Mouse (Mus musculus) right cerebral cortex, adult 2 months (tissue): ENCODE measurements around the gene Serpina12.

ENCODE experiments used
- DNase-seq, 2 experiments: peaks; one replicate each; pipeline ENCODE4 v3.0.0; 2021 to 2022; ENCODE audit warnings: low spot score in 2 of 2

The Serpina12 gene

DNA sequence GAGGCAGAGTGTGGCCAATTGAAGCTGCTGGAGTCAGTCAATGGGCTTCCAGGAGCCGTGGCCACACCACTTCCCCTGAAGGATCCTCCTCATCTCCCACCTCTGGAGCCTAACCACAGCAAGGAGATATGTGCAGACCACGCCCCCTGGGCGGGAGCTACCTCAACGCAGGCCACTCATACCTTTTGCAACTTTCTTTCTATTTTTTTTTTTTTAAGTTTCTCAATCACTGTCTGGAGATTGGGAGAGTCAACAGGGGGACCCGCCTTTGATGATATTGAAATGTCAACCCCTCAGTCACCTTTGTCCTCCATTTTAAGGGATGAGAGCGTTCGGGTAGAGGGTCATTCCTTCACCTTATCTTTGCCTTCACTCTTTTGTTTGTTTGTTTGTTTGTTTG is at the start of gene Serpina12:
Gene Serpina12 (minus strand): TSS at position 101 of the 400 bp plus-strand sequence.
- no peak for DNase-seq

DNA sequence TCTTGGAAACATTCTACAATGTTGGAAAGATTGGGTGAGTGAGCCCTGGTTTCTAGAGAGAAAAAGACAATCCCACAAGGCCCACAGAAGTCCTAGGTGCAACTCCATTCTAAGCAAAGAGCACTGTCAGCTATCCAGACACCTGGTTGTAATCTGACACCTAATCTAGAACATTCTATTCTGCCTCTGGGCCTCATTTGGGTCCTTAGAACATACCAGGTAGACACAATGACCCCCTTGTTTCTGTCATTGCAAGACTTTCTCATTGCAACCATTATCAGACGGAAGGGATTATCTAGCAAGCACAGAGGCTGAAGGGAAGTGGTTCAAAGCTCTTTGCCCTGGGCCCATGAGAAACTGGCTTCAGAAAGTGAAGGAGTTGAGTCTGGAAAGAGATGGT is 47.1 kb upstream of the Serpina12 start:
- DNase-seq = no peak

DNA sequence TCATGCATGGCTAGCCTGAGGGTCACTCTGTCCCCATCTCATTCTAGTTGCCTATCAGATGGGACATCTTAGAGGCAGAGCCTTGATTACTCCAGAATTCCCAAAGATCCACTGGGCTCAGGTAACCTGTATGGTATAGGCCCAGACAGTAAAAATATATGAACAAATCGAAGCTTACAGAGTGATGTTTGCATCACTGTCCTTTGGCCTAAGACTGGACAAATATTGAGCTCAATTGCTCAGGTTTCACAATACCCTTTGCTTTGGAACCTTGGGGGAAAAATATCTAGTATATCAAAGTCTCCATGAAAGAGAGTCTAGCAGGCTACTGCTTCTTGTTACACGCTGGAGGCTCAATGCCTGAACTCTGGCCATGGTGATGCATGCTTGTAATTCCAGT is 45.9 kb upstream of the Serpina12 start:
- no peak for DNase-seq

DNA sequence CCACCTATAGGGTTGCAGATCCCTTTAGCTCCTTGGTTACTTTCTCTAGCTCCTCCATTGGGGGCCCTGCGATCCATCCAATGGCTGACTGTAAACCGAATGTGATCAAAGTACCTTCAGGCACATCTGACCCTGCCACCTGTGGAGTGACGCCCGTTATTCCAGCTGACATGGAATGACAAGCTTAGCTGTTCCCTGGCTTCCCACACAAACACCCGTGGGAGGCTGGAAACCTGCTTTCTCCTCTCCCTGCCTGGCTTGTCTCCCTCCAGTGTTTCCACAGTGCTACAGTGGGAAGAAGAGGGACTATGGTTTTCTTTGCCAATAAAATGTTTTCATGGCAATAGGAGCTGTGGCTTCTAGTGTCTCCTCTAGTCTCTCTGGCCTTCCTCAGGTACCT is 28.0 kb upstream of the Serpina12 start:
- peak; percentile 55 to 56 for DNase-seq

DNA sequence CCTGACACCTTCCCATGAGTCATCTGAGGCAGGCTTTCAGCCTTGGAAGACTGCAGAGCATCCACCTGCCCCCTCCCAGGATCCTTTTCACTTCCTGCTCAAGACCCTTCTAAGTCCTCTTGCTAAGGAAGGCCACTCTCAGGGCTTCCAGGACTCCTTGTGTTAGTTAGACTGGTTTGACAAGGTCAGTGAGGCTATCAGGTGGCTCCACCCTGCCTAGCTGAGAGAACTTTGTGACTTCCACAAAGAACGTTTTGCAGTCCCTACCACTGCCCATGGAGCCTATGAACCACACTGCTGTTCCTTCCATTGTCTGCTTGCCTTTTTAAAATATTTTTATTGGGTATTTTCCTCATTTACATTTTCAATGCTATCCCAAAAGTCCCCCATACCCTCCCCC is 27.5 kb upstream of the Serpina12 start:
- no peak for DNase-seq

DNA sequence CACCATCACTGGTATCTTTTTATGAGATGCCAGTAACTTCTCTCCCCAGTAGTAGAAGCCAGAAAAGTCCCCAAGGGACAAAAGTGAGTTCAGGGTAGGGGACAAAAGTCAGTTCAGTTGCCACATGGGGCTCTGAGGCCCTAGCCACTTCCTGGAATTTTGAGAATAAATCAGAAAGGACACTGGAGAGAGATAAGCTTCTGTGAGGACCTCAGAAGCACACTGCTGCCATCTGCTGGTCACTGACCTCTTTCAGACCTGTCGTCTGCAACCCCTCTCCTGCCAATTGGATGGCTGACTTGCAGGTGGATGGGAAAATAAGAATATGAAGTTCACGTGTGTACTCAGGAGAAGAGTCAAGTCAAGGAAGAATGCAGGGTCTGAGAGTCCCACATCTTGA is 25.4 kb upstream of the Serpina12 start:
- DNase-seq = peak; percentile 87

DNA sequence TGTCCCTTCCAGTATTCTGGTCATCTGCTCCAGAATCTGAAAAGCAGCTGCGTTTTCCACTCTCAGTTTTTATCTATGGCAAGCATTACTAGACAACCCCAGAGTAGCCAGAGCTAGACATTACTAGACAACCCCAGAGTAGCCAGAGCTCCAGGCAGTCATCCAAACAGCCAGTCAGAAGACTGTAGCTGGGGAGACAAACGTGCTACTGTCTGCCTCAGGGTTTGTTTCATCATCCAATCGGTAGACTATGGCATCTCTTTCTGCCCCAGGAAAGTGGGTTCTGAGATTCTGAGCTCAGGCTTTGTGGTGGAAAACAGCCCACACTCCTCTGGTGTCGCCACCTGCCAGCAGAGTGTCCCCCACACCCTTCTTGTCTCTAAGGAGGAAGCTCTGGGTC is 23.3 kb upstream of the Serpina12 start:
- DNase-seq = peak; percentile 52 to 68

DNA sequence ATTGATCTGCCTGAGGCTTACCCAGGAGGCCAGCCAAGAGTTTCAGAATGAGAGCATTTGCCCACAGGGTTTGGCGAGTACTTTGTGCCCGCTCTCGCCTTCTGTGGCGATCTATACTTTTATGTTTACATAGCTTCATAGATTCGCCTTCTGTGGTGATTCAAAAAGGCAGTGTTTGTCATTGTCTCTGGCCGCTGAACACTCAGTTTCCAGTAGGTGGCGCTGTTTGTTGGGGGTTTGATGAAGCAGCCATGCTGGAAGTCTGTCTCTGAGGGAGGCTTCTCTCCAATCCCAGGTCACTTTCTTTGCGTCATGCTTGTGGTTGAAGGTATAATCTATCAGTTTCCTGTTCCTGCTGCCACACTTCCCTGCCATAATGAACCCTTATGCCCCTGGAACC is 22.0 kb upstream of the Serpina12 start:
- DNase-seq = peak; percentile 31 to 48

DNA sequence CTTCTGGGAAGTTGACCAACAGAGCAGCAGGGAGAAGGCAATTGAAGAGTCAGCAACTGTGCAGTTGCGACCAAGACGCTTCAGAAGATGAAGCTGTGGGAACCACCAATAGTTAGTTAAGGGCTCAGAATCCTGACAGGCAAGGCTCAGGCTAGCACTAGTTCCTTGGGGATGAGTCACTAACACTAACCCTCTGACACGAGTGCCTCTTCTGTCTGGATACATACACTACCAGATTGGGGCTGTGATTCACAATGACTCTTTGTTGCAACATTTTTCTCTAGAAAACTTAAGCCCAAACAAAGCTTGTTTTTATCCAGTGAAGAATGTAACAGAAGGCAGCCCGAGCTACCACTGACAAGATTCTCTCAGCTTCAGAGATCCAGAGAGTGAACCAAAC is 20.8 kb upstream of the Serpina12 start:
- no peak for DNase-seq

DNA sequence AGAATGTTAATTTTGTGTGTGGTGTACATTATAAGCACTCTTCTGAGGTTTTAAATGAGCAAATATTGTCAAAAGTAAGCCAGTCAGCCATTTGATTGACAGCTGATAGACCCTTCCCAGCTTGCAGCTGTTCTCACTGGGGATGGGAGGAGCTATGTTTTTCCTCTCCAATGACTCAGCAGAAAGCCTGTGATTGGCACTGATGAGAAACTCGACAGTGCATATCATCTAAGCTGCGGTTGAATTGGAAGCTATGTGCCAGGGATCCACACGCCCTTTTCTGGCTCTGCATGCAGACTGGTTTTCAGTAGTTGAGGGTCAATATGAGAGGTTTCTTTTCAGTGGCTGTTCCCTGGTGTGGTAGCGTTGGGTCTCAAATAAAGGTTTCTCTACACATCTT is 20.3 kb upstream of the Serpina12 start:
- DNase-seq = no peak

DNA sequence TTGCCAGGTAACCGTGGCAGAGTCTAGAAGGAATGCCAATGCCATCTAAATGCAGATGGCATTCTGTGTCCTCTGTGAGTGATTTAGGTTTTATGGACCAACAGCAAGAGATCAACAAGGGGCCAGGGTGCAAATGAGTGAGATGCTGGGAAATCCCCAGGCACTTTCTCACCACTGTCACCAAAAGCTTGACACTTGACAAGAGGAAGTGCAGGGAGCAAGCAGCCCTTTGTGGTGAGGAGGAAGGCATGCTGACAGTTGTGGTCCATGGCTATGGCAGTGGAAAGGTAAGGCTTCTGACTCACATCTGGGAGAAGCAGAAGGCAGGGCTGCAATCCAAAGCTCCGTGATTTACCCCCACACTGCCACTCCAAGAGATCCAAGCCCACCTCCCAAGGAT is 17.6 kb upstream of the Serpina12 start:
- no peak for DNase-seq

DNA sequence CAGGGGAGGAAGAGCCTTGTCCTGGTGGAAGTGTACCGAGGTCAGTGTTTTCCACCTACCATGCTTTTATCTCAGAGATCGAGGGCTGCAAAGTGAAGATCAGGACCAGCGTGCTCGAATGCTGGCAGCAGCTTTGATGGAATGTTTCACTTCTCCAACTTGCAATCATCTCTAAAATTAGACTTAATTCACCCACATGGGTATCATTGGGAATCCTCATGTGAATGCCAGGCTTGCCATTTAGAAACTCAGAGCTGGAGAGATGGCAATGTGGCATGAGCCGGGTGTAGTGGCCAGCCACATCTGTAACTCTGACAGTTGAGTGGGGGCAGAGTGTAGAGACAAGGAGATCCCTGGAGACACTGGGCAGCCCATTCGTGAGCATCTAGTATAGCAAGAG is 15.9 kb upstream of the Serpina12 start:
- peak in 1 of 2 experiments; percentile 42 for DNase-seq

DNA sequence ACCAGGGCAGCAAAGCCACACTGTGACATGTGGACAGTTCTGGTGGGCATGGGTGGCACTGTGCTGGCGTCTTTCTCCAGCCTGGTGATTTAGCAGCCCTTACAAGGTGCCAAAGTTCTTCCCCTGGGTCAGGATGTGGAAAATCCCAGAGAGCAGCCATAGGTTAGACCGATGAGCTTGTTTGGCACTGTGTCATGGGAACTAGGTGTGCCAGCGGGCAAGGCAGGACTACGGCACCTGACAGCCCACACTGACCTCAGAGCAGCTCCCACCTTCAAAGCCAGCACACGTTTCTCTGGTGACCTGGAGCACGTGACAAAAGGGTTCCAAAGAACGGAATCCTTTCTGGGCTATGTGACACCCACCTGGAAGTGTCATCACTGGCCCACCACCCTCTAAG is 13.3 kb upstream of the Serpina12 start:
- DNase-seq = no peak

DNA sequence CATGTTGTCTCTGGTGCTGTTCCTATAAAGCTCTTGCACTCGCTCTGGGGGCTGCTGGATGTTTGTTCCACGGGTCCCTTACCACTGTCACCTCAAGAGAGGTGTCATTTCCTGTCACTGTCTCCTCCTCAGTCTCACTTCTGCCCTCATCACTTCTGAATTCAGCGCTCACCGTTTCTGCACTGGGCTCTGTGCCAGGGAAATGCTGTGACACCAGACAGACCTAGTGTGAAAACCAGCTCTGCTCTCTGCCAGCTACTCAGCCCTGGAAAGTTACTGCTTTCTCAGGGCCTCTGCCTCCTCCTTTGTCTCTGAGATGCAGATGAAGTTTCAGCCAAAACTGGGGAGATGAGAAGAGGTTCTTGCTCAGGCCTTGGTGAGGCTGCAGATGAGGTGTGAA is 12.8 kb upstream of the Serpina12 start:
- DNase-seq = peak; percentile 68 to 77

DNA sequence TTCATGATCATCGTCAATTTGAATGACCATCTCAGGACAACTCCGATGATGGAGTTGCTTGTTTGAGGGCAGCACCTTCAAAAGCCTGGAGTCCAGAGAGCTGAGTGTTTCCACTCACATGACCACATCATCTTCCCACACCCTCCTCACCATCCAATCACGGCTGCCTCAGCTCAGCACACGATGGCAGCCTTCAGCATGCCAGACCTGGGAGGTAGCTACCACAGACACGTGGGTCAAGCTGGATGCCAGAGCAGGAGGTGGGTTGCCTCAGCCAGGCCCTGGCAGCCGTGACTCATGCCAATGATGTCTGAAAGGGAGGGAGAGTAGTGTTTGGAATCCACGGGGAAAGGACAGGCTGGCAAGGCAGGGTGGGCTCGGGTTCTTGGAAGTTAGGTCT is 11.5 kb upstream of the Serpina12 start:
- DNase-seq = no peak

DNA sequence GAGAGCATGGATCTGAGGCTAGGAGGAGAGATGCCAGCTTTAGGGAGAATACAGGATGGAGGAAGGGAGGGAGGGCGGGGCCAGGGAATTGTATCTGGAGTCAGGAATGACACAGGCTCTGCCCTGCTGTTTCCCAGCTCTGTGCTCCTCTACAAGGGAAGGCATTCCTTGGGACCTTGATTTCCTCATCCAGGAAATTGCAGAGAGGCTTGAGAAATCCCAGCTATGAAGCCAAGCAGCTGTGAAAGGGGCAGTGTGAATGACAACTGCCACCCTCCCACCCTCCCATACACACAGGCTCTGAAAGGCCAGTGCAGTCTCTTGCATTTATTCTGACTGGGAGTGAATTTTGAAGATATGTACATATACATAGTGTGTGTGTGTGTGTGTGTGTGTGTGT is 9.8 kb upstream of the Serpina12 start:
- DNase-seq = no peak

DNA sequence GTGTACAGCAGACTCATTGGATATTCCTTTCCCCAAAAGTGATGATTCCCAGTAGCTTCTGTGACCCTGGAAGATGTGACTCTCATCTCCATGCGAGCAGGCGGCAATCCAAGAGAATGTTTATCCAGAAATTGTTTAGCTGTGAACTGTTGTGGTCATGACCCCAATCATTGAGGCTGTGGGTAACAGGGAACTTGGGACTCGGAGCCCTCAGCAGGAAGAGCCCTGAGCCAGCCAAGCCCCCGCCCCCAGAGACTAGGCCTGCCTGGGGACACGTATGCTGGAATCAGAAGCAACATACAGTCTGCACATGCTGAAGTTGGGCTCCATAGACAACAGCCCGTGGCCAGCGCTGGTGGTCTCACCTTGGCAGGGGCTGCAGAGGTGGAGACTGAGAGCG is 1.5 kb upstream of the Serpina12 start:
- DNase-seq = no peak

DNA sequence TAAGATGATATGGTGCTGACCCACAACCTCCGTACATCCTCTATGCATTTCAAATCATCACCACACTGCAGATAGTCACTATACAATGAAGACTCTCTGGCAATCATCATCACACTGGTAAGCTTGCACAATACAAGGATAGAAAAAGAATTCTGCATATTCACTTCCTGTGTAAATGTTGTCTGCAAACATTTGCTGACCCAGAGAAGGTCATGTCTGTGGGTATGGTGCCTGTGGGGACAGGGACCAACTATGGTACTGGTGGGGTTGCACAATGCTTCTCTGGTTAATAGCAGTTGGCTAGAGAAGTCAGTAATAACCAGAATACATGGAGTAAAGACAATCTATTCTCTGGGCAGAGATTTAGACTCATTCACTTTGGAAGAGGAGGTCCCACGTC is 1.5 kb downstream of the Serpina12 start:
- no peak for DNase-seq

DNA sequence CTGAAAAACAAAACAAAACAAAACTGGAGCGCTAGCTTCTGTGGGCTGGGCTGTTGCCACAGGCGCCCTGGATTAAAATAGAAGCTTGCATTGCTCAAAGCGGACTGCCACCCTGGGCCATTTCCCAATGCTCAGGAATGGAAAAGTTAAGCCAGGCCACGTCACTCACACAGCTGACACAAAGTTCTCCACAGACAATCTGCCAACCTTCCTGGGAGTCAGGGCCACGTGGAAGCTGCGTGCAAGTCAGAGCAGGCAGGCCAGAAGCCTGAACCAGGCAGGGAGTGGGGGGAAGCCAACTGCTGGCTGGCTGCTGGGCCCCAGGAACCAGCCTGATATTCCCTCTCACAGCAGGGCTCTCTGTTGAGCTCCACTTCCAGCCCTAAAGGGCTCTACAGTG is 2.8 kb downstream of the Serpina12 start:
- DNase-seq = no peak

DNA sequence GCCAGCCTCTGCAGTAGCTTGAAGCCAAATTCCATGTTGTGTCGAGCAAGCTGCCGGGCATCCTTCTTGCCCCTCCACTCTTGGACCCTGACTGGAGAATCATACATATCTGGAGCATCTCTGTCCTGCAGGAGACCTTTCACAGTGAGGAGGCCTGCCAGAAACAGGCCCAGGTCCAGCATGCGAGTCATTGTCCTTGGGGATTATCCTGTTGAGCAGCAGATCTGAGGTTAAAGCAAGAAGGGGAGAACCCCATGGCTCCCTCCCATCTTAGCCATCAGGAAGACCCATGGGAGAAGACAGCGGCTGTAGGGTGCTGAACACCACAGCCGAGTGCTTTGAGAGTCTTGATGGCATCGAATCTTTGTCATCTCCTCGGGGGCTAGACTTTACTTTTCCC is 6.1 kb downstream of the Serpina12 start:
- no peak for DNase-seq

DNA sequence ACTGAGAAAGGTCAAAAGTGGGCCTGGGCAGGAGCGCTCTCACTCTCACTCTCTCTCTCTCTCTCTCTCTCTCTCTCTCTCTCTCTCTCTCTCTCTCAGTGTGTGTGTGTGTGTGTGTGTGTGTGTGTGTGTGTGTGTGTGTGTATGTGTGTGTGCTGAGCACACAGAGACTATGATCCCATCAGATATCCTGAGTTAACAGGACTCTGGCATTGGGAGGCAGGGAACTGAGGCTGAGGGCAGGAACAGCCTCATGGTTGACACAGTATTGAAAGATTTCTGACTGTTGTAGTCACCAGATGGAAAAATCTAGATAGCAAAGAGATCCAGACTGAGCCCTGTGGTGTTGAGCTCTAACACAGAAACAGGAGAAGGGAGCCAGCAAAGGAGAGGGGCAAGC is 10.5 kb downstream of the Serpina12 start:
- no peak for DNase-seq

DNA sequence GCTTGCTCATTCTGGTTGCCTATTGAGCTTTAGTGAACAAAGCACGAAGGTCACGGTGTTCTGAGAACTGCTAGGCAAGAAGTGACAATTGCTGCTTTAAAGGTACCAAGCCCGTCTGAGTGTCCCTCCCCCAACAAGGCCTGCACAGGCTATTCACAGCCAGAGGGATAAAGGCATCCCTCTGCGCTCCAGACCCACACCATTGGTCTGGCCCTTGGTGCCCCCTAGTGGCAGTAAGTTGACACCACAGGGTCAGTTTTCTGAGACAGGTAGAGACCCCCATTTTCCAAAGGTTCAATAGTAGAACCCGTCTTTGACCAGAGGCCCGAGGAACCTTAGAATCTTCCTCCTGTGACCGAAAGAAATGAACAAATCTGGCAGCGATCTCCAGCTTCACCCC is 14.3 kb downstream of the Serpina12 start:
- no peak for DNase-seq

DNA sequence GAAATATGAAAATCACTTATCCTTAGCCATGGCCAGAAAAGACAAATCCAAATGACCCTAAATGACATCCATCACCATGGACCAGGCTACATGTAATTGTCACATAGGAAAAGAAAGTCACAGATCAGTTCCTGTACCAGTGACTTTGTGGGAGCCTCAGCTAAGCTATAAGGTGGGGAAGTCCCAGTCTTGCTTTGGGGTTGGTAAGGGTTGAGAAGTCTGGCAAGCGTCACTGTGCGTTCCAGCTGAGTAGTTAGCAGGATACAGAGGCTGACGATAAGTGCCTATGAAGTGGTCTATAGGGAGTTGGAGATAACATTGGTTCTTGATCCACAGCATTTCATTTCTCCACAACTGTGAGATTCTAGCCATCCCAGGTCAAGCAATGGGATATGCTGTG is 29.0 kb downstream of the Serpina12 start:
- DNase-seq = no peak

DNA sequence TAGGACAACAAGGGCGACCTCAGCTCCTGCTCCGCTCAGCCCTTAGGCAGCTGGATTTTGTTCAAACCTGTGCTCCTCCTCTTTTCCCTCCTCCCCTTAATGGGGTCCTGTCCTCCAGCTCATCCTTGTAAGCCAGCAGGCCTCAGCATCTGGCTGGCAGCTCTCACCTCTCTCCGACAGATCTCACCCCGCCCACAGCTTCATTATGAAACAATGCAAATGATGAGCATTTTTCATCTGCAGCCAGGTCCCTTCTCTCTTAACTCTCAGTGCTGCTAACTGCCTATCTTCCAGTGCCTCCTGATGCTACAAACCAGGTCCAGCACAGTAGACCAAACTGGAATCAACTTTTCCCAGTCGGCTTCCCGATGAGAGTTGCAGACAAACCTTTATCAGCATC is 30.6 kb downstream of the Serpina12 start, which contains the start of gene Serpina9:
Gene Serpina9 (minus strand): TSS at position 136 of the 400 bp plus-strand sequence.
- no peak for DNase-seq

DNA sequence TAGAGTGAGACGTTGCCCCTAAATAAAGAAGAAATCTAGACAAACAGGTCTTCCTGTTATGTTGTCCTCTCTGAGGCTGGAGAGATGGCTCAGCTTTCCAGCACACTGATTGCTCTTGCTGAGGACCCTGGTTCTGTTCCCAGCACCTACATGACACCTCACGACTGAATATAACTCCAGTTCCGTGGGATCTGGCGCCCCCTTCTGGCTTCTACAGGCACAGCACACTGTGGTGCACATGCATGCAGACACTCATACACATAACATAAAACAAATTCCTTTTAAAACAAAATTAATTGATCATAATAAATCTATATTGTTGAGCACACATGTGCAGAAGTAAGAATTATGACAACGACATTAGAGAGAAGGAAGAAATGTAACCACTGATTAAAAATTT is 39.6 kb downstream of the Serpina12 start:
- no peak for DNase-seq
